Comparison of ENCODE assay signal across 8 mouse cellular contexts in genomic region chr4:21847481-21848286, GRCm38 (mm10). TPM values are rescaled to one million over a fixed set of nuclear protein-coding genes. Genes with fewer than 3 reads are reported as not detected.
DNase-seq lines count a peak whose midpoint lies in the region; ATAC-seq and TF ChIP-seq lines count a peak whose summit lies in the region.

Pnisr (plus strand) TSS chr4:21847583.

- no peaks in the 10 kb centered on the region for H3K36me3 ChIP-seq in ES-E14 (ENCODE audit: control insufficient read depth, insufficient read depth, low read length, poor library complexity, severe bottlenecking)
- no peaks in the 10 kb centered on the region for H3K36me3 ChIP-seq in forebrain, embryonic 15.5 days

- peak within 1 kb of the TSS; percentile 97 for H3K27ac ChIP-seq in ES-E14 (ENCODE audit: insufficient read depth, low read depth, low read length, poor library complexity, severe bottlenecking)
- peak within 1 kb of the TSS; percentile 99 for H3K27ac ChIP-seq in forebrain, embryonic 15.5 days (replicated peaks)

- peak; percentile 65 for TF ChIP-seq POLR2A in lung, adult 2 months (IDR thresholded peaks at IDR 0.05; ENCODE audit: borderline replicate concordance, extremely low read depth, low read depth, low read length)

- H3K9me3 ChIP-seq in ES-E14 (ENCODE audit: control insufficient read depth, insufficient read depth, low read depth, low read length): no peaks in the 10 kb centered on the region
- H3K9me3 ChIP-seq in forebrain, embryonic 15.5 days: no peaks in the 10 kb centered on the region

- H3K4me2 ChIP-seq in forebrain, embryonic 15.5 days (replicated peaks): peak within 1 kb of the TSS; percentile 60

- peak; percentile 99 for DNase-seq in ES-E14 (ENCODE audit: low read depth, low spot score)
- DNase-seq in cerebellum, adult 11-12 months: peak; percentile 94
- DNase-seq in heart, postnatal 25 days (ENCODE audit: low spot score): peak; percentile 86
- peak; percentile 90 to 98 for DNase-seq in layer of hippocampus, adult 18-20 months (ENCODE audit: low spot score in 2 of 2)
- peak; percentile 91 for DNase-seq in lung, adult 2 months
- peak; percentile 86 to 93 for DNase-seq in thymus, adult 18-20 months

- peak within 1 kb of the TSS; percentile 94 for H3K4me3 ChIP-seq in ES-E14 (ENCODE audit: insufficient read depth in 1 of 2, low read depth in 1 of 2, low read length in 2 of 2, poor library complexity in 1 of 2, severe bottlenecking in 1 of 2)
- H3K4me3 ChIP-seq in forebrain, embryonic 15.5 days: peak within 1 kb of the TSS; percentile 68
- peak within 1 kb of the TSS; percentile 89 for H3K4me3 ChIP-seq in lung, adult 2 months (replicated peaks; ENCODE audit: extremely low read depth, low read depth, low read length)

- under 1% methylated on average over 50 of the region's 50 CpGs for WGBS in forebrain, embryonic 15.5 days
- under 1% methylated on average over 50 of the region's 50 CpGs for WGBS in lung, adult 2 months

- peak within 1 kb of the TSS; percentile 99 for H3K9ac ChIP-seq in ES-E14 (ENCODE audit: insufficient read depth, low read depth, low read length, poor library complexity, severe bottlenecking)
- H3K9ac ChIP-seq in forebrain, embryonic 15.5 days (replicated peaks): peak within 1 kb of the TSS; percentile 90

- peak; percentile 79 for TF ChIP-seq CTCF in lung, adult 2 months (IDR thresholded peaks at IDR 0.05; ENCODE audit: insufficient read depth, low read length)

- H3K4me1 ChIP-seq in ES-E14 (ENCODE audit: control insufficient read depth in 2 of 2, insufficient read depth in 2 of 2, low read length in 2 of 2, poor library complexity in 1 of 2): peaks cover 2% of the 10 kb centered on the region in 2 experiments; a peak in 2 of 4 replicates
- H3K4me1 ChIP-seq in forebrain, embryonic 15.5 days: peaks cover 32% of the 10 kb centered on the region
- H3K4me1 ChIP-seq in lung, adult 2 months (ENCODE audit: control insufficient read depth, insufficient read depth, low read length): peaks cover 5% of the 10 kb centered on the region

- ATAC-seq in forebrain, embryonic 15.5 days (replicated peaks): peak; percentile 98
- ATAC-seq in neutrophil, adult 5-6 weeks (ENCODE audit: extremely low read depth, insufficient number of reproducible peaks, low FRiP score, poor library complexity, severe bottlenecking): peak; percentile 90

- intact Hi-C loops in heart, postnatal 25 days (cut with DNase I): loop anchor here (1.0 kb wide), 1 partner anchor 105 kb away; no protein-coding TSS in a partner anchor

- in situ Hi-C loops in ES-E14 (cut with MboI; ENCODE audit: low sequenced_read_pairs in 2 of 2, unreplicated experiment in 2 of 2): no loop called here

- H3K27me3 ChIP-seq in forebrain, embryonic 15.5 days: no peaks in the 10 kb centered on the region

TF ChIP-seq in ES-E14, 5 proteins besides CTCF, POLR2A, EP300 and RAD21:
- TF ChIP-seq ZNF384 (IDR thresholded peaks at IDR 0.05; ENCODE audit: low read depth, low read length) (no peak), CHD2 (IDR thresholded peaks at IDR 0.05; ENCODE audit: low read depth, low read length) (0 out of 2 replicates have a peak, but pooled peaks have one; percentile 73), MAFK (IDR thresholded peaks at IDR 0.05; ENCODE audit: insufficient read depth, low read depth, low read length) (no peak), ZC3H11A (IDR thresholded peaks at IDR 0.05; ENCODE audit: borderline replicate concordance, low read depth, low read length) (peak; percentile 20; the same call in 1 of the 2 replicates), HCFC1 (IDR thresholded peaks at IDR 0.05; ENCODE audit: borderline replicate concordance, insufficient read depth, low read length) (peak; percentile 89)

RNA-seq across cellular contexts. Expression of gene Pnisr, which starts in this region (rescaled TPM):
- total RNA-seq in ES-E14 (2012; rRNA removed): 76.7 and 107 TPM in 2 replicates
- 185 and 195 TPM in 2 replicates for polyA plus RNA-seq in forebrain, embryonic 15.5 days (2015; fragmentation: Nextera tagmentation; extraction: Ambion mirVana)
- total RNA-seq in heart, postnatal 25 days (2021): 10 to 100 TPM; 27.8 to 35.5 TPM
- total RNA-seq in layer of hippocampus, adult 18-20 months (2021): 100 to 1,000 TPM; 188 to 206 TPM
- 47.8 and 50.5 TPM in 2 replicates for polyA plus RNA-seq in lung, adult 2 months (2012; rRNA removed)
- 405 and 408 TPM in 2 replicates for total RNA-seq in neutrophil, adult 5-6 weeks (2017)

Comparison
In these comparisons a context has a peak if more than half of its experiments do, and no peak if none do; other contexts are left out.
1. Peak in every context shown above with its lines: DNase-seq, ATAC-seq, H3K4me3 ChIP-seq and H3K27ac ChIP-seq.